Mouse (Mus musculus) E14TG2a.4 (cell line): ENCODE measurements at regions not wholly inside any gene's neighbourhood (a gene's known extent, or its start where the extent isn't known, plus 50 kb on each side); places are given as distances from the start of the nearest gene placed in this dataset.

Source experiments
- CTCF ChIP-seq: conservative IDR thresholded peaks from 2 replicates; pipeline ENCODE4 v1.5.1; 2014; ENCODE audit warnings: low read length
- POU5F1 ChIP-seq: IDR thresholded peaks from 2 replicates; pipeline ENCODE4 v1.6.1; 2014; ENCODE audit warnings: low read length, borderline replicate concordance

- TF ChIP-seq CTCF (no peak), POU5F1 (no peak)
Observed at GRCm38 (mm10) chr13:57216161-57216560, 320.4 kb upstream of the Trpc7 start.
